Mouse (Mus musculus): Measurements from ENCODE around the gene Lamb3. TPM values are rescaled to one million over a fixed set of nuclear protein-coding genes. Genes with fewer than 3 reads are reported as not detected.

Lamb3 gene
- total and polyA plus RNA-seq, 3 experiments = 10.1 to 14.6 (median 12.3) TPM

DNA sequence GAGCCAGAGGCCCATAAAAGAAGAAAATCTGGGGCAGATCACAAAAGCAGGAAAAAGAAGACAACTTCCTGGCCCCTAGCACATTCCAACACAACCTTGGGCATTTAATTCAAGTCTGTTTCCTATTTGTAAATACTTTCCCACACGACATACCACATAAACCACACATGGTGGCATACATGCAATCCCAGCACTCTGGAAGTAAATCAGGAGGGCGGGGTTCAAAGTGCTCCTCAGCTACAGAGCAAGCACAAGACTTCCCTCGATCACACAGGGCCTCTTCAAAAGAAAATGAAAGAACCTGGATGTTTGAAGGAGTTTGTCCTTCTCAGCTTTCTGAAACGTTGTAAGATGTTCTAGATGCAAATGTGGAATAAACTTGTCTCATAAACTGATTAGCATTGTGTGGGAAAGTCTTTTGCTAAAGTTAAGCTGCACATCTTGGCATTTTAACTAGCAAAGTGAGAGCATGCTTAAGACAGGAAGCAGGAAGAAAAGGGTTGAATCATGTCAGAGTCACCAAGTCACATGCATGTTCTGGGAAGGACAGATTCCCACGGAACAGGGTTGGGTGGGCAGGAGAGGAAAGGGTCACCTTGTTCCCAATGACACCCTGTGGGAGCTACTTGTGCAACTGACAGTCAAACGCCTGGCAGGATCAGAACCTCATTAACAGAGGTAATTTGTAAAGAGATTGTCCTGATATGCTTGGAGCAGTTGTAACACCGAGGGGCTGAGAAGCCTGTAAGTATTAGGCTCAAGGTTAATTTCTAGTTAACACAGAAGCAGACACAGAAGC is 19.4 kb downstream of the Lamb3 start:
- in situ Hi-C loops (cut with MboI; ENCODE audit: low pct_ligation_motif_present, low pct_unique_long_range_greater_than_20kb, low sequenced_read_pairs) (no loop called here), dilution Hi-C loops (cut with MboI; ENCODE audit: extremely low pct_ligation_motif_present, extremely low pct_unique_long_range_greater_than_20kb, low sequenced_read_pairs) (no loop called here)
- Histone ChIP-seq H3K27ac (ENCODE audit: insufficient read depth, low read depth) (no peak overlapping the region), H3K4me2 (ENCODE audit: insufficient read depth, low read depth, poor library complexity, severe bottlenecking) (no peak overlapping the region), H3K4me3 (replicated peaks in 1 of 3; ENCODE audit: low read depth in 2 of 3, low read length in 2 of 3, poor library complexity in 1 of 3) (no peak overlapping the region), H3K27me3 (replicated peaks) (no peaks in the 10 kb centered on the region), H3K9ac (ENCODE audit: insufficient read depth, low read depth) (no peak overlapping the region), H3K9me3 (replicated peaks; ENCODE audit: low read length) (no peaks in the 10 kb centered on the region), H3K4me1 (ENCODE audit: control insufficient read depth in 1 of 2, insufficient read depth in 2 of 2) (peaks cover 11 to 68% of the 10 kb centered on the region in 2 experiments), H3K79me2 (replicated peaks; ENCODE audit: control insufficient read depth, extremely low read depth, insufficient read depth, poor library complexity, severe bottlenecking) (no peaks in the 10 kb centered on the region), H3K36me3 (replicated peaks in 1 of 2; ENCODE audit: control insufficient read depth in 1 of 2, insufficient read depth in 1 of 2, low read length in 1 of 2) (peaks cover 0 to 57% of the 10 kb centered on the region in 2 experiments)
- DNase-seq (ENCODE audit: extremely low read depth) = no peak
- TF ChIP-seq CHD1 (IDR thresholded peaks at IDR 0.05; ENCODE audit: low read depth, low read length) = no peak
- TF ChIP-seq SMC3 (IDR thresholded peaks at IDR 0.05; ENCODE audit: low read depth, low read length) = no peak
- no peak for TF ChIP-seq NELFE (IDR thresholded peaks at IDR 0.05; ENCODE audit: low read depth, low read length)
- TF ChIP-seq CTCF (conservative IDR thresholded peaks at IDR 0.05 in 1 of 2, IDR thresholded peaks at IDR 0.05 in 1 of 2; ENCODE audit: low read depth in 2 of 2, low read length in 2 of 2) = no peak
- no peak for TF ChIP-seq GABPA (IDR thresholded peaks at IDR 0.05; ENCODE audit: insufficient replicate concordance, low read depth, low read length)
- TF ChIP-seq ZMIZ1 (IDR thresholded peaks at IDR 0.05; ENCODE audit: low read depth, low read length) = no peak
- TF ChIP-seq MEF2A (IDR thresholded peaks at IDR 0.05; ENCODE audit: borderline replicate concordance, low read depth, low read length) = no peak
- TF ChIP-seq JUND (conservative IDR thresholded peaks at IDR 0.05; ENCODE audit: low read depth, low read length) = no peak
- TF ChIP-seq POLR2A (IDR thresholded peaks at IDR 0.05; ENCODE audit: low read depth, low read length) = no peak
- no peak for TF ChIP-seq IRF4 (IDR thresholded peaks at IDR 0.05; ENCODE audit: low read depth, low read length)
- TF ChIP-seq USF2 (conservative IDR thresholded peaks at IDR 0.05; ENCODE audit: low read depth, low read length) = no peak
- no peak for TF ChIP-seq EP300 (IDR thresholded peaks at IDR 0.05; ENCODE audit: low read length)
- TF ChIP-seq BHLHE40 (IDR thresholded peaks at IDR 0.05; ENCODE audit: low read depth, low read length) = no peak
- no peak for TF ChIP-seq MAZ (IDR thresholded peaks at IDR 0.05; ENCODE audit: low read depth, low read length)
- no peak for TF ChIP-seq MXI1 (IDR thresholded peaks at IDR 0.05; ENCODE audit: low read depth, low read length)
- TF ChIP-seq RAD21 (IDR thresholded peaks at IDR 0.05; ENCODE audit: low read depth, low read length) = no peak
- TF ChIP-seq NRF1 (IDR thresholded peaks at IDR 0.05; ENCODE audit: low read depth, low read length) = no peak
- no peak for TF ChIP-seq TCF12 (IDR thresholded peaks at IDR 0.05; ENCODE audit: low read depth, low read length)

DNA sequence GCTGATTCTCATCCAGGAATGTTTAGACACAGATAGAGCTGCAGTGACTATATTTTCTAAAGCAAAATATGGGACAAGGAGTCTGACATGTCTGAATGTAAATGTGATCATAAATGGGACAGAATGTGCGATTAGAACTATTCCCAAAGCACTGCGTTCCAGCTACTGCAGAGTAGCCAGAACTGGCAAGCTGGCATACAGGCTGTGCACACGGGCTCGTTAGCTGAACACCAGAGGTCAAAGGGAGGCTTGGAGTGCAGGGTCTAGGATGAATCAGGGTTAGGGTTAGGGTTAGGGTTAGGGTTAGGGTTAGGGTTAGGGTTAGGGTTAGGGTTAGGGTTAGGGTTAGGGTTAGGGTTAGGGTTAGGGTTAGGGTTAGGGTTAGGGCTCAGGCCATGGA is 20.0 kb downstream of the Lamb3 start:
- Histone ChIP-seq H3K4me1 (ENCODE audit: control insufficient read depth in 1 of 2, insufficient read depth in 2 of 2) (peaks cover 11 to 68% of the 10 kb centered on the region in 2 experiments), H3K79me2 (replicated peaks; ENCODE audit: control insufficient read depth, extremely low read depth, insufficient read depth, poor library complexity, severe bottlenecking) (no peaks in the 10 kb centered on the region), H3K27me3 (replicated peaks) (no peaks in the 10 kb centered on the region), H3K4me2 (ENCODE audit: insufficient read depth, low read depth, poor library complexity, severe bottlenecking) (no peak overlapping the region), H3K4me3 (replicated peaks in 1 of 3; ENCODE audit: low read depth in 2 of 3, low read length in 2 of 3, poor library complexity in 1 of 3) (no peak overlapping the region), H3K9ac (ENCODE audit: insufficient read depth, low read depth) (no peak overlapping the region), H3K27ac (ENCODE audit: insufficient read depth, low read depth) (no peak overlapping the region), H3K36me3 (replicated peaks in 1 of 2; ENCODE audit: control insufficient read depth in 1 of 2, insufficient read depth in 1 of 2, low read length in 1 of 2) (peaks cover 0 to 51% of the 10 kb centered on the region in 2 experiments), H3K9me3 (replicated peaks; ENCODE audit: low read length) (no peaks in the 10 kb centered on the region)
- in situ Hi-C loops (cut with MboI; ENCODE audit: low pct_ligation_motif_present, low pct_unique_long_range_greater_than_20kb, low sequenced_read_pairs) (no loop called here), dilution Hi-C loops (cut with MboI; ENCODE audit: extremely low pct_ligation_motif_present, extremely low pct_unique_long_range_greater_than_20kb, low sequenced_read_pairs) (no loop called here)
- TF ChIP-seq MXI1 (IDR thresholded peaks at IDR 0.05; ENCODE audit: low read depth, low read length) (no peak), MAFK (IDR thresholded peaks at IDR 0.05; ENCODE audit: insufficient replicate concordance, low read length) (no peak), PAX5 (IDR thresholded peaks at IDR 0.05; ENCODE audit: low read length) (no peak), CHD1 (IDR thresholded peaks at IDR 0.05; ENCODE audit: low read depth, low read length) (no peak), CTCF (conservative IDR thresholded peaks at IDR 0.05 in 1 of 2, IDR thresholded peaks at IDR 0.05 in 1 of 2; ENCODE audit: low read depth in 2 of 2, low read length in 2 of 2) (no peak)
- DNase-seq (ENCODE audit: extremely low read depth) = no peak

All from CH12.LX (cell line).